In the genomic region with DNA sequence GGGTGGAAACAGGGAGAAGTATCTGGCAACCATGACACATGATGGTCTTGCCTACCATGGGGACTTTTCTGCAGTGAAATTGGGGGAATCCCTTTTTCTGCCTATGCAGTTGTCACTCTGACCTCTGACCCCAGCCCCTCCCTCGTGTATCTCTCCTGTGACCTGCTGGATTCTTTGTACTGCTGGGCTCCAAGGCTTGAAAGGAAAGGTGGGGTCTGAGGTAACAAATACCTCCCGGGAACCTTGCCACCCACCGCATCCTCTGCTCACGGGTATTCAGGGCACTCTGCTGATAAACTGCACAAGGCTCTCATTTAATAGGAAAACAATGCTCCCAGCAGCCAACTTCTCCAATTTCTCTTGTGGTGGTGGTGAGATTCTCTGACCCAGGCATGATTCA, we compare ENCODE assay signal across 18 mouse cellular contexts.
"Had no signal": no experiment of that assay in that cellular context is flagged by ENCODE, and none has a peak within 500 bp of the region (broad histone marks: within the 10 kb centered on the region; RNA-seq: fewer than 3 reads in every experiment).

No protein-coding gene starts in this region.

- H3K4me2 ChIP-seq: lung, embryonic 14.5 days; midbrain, embryonic 12.5 days; neural tube, embryonic 13.5 days; neural tube, embryonic 15.5 days had no signal

- H3K9ac ChIP-seq: lung, embryonic 14.5 days; midbrain, embryonic 12.5 days; neural tube, embryonic 13.5 days; neural tube, embryonic 15.5 days had no signal

- H3K4me3 ChIP-seq: midbrain, embryonic 10.5 days; midbrain, embryonic 12.5 days; myocyte; neural tube, embryonic 13.5 days; neural tube, embryonic 15.5 days had no signal

- DNase-seq: lung, embryonic 14.5 days; lung, postnatal 10 days; lung, postnatal 4 days; midbrain, embryonic 14.5 days; retina, postnatal 1 day; right cerebral cortex, adult 18-20 months; right cerebral cortex, postnatal 25 days; right cerebral cortex, postnatal 4 days; spleen, adult 18-20 months; thymus, adult 18-20 months; thymus, postnatal 14 days; thymus, postnatal 36 days had no signal

- H3K27ac ChIP-seq: midbrain, embryonic 10.5 days; midbrain, embryonic 12.5 days; neural tube, embryonic 13.5 days; neural tube, embryonic 15.5 days had no signal

- H3K9me3 ChIP-seq: midbrain, embryonic 12.5 days; neural tube, embryonic 13.5 days; neural tube, embryonic 15.5 days had no signal

- ATAC-seq: midbrain, embryonic 16.5 days had no signal

- H3K27me3 ChIP-seq: midbrain, embryonic 12.5 days; neural tube, embryonic 13.5 days; neural tube, embryonic 15.5 days had no signal

- H3K4me1 ChIP-seq: midbrain, embryonic 10.5 days; neural tube, embryonic 13.5 days; neural tube, embryonic 15.5 days had no signal

- H3K36me3 ChIP-seq: neural tube, embryonic 13.5 days; neural tube, embryonic 15.5 days had no signal
